Mouse (Mus musculus) brain, embryonic 14.5 days (tissue): ENCODE results near the gene L3mbtl3.

Experiments used
- CTCF ChIP-seq: fragments of 200-500 bp; IDR thresholded peaks from 2 replicates; pipeline ENCODE4 v1.5.1; 2012; ENCODE audit warnings: inconsistent platforms, mild to moderate bottlenecking, moderate library complexity, borderline replicate concordance; ENCODE audit not compliant: insufficient read depth, insufficient read length; ENCODE audit errors: extremely low read depth
- POLR2A ChIP-seq: fragments of 200-500 bp; IDR thresholded peaks from 2 replicates; pipeline ENCODE4 v1.6.1; 2012; ENCODE audit warnings: mild to moderate bottlenecking, inconsistent platforms, borderline replicate concordance; ENCODE audit not compliant: poor library complexity, insufficient read depth, insufficient read length, severe bottlenecking; ENCODE audit errors: extremely low read depth

- TF ChIP-seq CTCF (no peak), POLR2A (no peak)
Measured at GRCm38 (mm10) chr10:26327691-26328542, 47.9 kb downstream of the L3mbtl3 start.
